Mouse (Mus musculus) brain, adult 2 months (tissue): Measurements from ENCODE around the gene Litaf.
A peak's percentile ranks its signal among the peaks of the same experiment; 100 is the strongest.
"Not testable (repeated sequence)": the region's sequence is repeated elsewhere in the genome, so short reads cannot be mapped to it uniquely, and the experiment has no call there.

Experiments
- DNase-seq: peaks from one replicate; pipeline ENCODE4 v3.0.0; 2011; ENCODE audit warnings: low read depth, low spot score

The Litaf gene

DNA sequence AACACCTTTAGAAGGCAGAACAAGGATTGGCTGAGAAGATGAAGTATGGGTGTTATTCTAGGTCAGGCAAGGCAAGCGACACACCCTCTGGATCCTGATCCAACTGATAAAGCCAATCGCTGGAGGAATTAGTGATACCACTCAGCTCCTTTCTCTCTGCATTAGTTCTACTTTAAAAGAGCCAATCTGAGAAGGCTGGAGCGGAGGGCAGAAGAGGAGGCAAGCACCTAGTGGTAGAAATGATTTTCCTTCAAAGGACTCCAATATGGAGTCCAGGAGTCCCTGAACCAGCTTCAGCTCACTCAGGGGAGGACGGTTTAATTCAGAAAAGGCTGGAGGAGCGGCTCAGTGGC is 74.2 kb downstream of the Litaf start:
- no peak for DNase-seq

DNA sequence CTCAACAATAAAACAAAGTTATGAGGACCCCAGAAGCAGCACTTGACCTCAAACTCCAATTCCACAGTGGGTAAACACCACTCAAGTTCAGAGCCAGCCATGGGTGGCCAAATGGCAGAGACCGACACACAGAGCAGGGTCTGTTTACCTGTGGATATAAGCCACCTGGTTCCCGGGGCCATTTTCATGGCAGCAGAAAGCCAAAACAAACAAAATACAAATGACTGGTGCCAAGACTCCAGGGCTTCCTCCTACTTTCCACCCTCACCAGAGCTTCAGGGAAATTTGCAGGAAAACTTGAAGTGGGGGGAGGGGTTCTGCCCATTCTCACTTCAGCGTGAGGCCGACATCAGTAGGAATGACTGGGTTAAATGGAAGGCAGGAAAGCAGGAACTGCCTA is 75.2 kb downstream of the Litaf start:
- DNase-seq = no peak

DNA sequence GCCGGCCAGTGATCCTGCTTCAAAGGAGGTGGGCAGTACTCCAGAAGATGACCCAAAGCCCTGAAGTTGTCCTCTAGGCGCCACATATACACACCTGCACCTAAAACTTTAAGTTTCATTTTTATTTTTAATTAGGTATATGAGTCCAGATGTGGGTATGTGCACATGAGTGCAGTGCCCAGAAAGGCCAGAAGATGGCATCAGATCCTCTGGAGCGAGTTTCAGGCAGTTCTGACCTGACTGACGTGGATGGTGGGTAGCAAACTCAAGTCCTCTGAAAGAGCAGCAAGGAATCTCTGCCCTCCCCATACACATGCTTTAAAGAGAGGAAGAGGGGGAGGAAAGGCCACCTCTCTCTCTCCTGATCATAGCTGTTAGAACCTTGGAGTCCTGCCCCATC is 76.1 kb downstream of the Litaf start:
- no peak for DNase-seq

DNA sequence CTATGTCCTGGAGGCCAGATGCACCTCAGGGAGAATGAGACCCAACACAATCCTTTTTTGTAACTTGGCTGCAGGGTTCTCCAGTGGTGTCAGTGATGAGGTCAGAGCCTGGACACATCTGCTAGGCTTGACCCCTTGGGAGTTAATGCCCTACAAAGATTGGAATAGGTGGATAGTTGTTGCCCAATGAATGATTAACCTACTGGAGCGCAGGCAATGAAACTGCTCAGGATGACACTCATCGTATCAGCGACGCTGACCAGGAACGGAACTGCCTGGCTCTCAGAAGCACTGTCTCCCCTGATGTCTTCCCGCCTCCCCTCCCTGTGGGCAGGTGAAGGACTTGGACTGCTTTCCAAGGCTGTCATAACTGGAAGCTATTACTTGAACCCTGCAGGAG is 76.6 kb downstream of the Litaf start:
- DNase-seq = no peak

DNA sequence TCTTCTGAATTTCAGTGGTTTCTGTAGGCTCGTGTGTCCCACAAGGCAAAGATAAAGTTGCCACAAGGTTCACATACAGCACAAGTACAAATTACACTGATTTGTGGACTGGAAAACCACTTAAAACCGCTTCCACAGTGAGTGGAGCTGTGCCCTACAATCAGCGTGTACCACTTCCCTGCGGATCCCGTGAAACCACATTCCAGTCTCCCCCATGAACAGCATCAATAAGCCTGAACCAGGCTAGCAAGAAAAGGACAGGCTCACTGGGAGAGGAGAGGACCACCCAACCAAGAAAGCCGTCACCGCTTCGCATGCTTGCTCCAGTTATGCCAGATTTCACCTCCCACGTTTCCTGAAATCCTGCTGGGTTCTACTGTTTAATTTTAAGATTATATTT is 77.7 kb downstream of the Litaf start:
- peak; percentile 37 for DNase-seq

DNA sequence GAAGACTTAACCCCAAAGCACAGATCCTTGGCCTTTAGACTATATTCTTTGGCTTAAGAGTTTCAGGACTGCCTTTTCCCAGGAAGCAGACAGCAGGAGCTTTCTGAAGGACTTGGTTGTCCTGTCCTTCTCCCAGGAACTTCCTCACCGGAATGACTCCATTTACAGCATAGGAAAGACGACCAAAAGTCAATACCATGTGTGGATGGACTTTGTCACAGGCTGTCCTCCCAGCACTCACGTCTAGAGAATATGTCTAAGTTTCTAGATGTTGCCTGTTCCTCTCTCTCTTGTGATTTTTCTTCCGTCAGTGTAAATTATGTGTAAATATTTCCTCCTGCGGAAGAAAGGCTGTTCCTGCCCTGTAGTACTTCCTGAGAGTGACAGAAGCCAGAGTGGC is 81.4 kb downstream of the Litaf start:
- DNase-seq = no peak

DNA sequence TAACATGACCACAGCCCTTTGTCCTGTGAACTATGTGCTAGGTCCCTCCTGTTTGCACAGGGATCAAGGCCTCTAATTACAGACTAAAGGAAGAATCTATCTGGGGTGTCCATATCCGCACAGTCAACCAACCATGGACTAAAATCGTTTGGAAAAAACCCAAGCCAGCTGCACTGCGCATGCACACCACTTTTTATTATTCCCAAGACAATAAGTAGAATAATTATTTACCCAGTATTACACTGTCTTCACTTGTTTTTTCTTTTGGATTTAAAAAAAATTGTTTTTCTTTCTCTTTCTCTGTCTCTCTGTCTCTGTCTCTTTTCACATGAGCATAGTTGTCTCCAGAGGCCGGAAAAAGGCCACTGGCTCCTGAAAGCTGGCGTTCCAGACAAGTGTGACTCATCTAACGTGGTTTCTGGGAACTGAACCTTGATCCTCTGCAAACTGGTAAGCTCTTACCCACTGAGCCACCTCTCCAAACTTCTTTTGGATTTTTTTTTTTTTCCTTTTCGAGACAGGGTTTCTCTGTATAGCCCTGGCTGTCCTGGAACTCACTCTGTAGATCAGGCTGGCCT is 84.4 kb downstream of the Litaf start:
- no peak for DNase-seq

DNA sequence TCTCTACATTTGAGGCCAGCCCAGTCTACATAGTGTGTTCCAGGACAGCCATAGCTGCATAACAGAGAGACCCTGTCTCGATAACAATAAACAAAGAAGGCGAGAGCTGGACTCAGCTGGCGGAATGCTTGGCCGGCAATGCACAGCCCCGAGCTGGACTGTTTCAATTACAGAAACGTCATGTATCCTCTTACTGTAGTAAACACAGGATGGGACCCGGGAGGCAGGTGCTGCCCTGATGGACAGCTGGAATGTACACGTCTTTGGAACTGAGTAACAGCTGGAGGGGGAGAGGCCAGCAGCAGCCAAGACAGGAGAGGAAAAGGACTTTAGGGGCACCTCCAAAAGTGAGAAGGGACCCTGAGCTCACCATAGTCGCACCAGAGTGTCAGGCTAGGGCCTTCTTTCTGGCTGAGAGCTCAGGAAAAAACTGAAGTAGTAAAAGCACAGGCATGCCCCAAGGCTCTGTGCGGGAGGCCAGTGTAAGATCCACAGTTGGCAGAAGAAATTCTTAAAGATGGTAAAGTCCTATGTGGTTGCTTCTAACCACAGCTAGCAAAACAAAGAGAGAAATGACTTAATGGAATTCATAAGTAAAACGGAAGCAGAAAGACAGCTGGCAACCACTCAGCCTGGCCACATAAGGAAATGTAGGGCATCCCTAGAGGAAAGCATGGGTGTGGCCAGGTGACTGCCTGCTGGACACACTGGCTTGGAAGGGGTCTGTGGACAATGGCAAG is 86.7 kb downstream of the Litaf start:
- peak; percentile 69 for DNase-seq

DNA sequence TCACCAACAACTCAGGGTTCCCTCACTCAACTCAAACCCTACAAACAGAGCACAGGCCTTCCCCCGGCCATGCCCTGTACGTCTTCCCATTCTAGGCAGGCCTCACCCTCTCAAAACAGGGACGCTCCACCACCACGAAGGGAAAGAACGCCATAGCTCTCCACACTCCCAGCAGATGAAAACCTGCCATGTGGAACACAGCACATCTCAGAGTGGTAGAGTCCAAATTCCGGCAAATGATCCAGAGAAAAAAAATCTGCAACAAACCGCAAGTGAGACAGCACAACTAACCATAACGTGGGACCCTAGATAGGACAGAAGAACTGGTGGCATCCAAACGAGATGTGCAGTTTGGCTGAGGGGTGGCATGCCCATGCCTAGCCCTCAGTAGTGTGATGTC is 88.1 kb downstream of the Litaf start:
- DNase-seq = no peak

DNA sequence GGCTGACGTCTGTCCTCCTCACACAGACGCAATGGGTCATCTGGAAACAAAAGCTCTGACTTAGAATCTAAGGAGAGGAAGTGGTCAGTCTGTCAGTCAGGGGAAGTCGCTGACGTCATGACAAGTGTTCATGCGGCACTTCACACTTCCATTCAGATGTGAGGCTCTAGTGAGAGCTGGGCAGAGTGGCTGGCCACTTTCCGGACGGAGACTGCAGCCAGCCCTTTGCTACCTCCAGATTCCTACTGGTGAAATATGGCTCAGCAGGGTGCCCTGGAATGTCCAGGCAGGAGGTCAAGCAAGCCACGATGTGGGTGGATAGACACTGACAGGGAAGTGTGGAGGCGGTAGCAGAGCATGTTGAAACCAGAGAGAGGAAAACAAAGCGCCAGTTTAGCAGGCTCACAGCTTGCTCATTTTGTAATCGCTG is 89.7 kb downstream of the Litaf start:
- peak; percentile 63 for DNase-seq

DNA sequence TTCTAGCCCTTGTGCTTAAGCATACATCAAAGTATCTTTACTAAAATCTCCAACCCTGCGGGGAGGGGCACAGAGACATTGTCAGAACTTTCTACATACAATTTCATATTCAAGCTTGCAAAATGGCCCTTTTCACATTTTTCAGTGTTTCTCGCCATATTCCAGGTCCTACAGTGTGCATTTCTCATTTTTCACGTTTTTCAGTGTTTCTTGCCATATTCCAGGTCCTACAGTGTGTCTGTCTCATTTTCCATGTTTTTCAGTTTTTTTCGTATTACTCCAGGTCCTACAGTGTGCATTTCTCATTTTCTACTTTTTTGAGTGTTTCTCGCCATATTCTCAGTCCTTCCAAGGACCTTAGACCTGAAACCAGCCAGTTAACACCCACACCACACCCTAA is 91.0 kb downstream of the Litaf start:
- no peak for DNase-seq

DNA sequence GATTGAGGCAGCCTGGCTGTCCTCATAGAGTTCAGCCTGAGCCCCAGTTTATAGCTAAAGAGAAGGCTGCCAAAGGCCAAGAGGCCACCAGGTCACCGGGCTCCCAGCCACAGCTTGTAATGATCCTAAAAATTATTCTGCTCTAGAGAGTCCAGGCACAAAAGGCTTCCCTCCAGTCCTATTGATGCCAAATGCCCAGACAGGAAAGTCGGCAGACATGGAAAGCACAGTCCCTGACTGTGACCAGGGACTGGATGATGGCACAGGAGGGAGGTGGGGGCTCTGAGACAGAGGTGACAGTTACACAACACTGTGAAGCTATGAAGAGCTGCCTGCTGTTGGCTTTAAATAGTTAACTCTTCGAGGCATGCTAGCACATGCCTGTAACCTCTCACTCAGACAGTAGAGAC is 91.9 kb downstream of the Litaf start:
- no peak for DNase-seq

DNA sequence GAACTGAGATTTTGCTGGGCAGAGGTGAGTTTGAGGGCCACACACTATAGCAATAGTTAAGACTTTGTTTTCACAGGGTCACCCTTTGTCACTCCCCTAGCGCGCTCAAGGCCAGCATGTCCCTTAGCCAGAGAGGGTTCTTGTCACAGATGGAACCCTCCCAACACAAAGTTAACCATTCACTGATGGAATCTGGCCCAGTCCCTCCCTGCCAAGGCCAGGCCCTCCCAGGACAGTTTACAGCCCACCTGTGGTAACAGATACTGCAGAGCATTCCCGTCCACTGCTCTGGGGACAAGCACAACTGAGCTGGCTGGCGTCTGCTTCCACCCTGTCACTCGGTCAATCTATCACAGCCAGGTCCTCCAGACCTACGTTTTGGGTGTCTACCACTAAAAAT is 93.7 kb downstream of the Litaf start:
- DNase-seq = no peak

DNA sequence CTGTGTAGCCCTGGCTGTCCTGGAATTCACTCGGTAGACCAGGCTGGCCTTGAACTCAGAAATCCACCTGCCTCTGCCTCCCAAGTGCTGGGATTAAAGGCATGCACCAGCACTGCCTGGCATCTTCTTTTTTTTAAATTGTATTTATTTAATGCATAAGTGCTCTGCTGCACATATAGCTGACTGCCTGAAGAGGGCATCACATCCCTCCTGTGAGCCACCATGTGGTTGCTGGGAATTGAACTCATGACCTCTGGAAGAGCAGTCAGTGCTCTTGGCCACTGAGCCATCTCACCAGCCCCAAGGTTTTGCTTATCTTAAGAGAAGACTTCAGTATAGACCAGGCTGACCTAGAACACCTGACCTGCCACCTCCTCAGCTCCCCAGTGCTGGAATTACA is 96.0 kb downstream of the Litaf start:
- DNase-seq = not testable (repeated sequence)

DNA sequence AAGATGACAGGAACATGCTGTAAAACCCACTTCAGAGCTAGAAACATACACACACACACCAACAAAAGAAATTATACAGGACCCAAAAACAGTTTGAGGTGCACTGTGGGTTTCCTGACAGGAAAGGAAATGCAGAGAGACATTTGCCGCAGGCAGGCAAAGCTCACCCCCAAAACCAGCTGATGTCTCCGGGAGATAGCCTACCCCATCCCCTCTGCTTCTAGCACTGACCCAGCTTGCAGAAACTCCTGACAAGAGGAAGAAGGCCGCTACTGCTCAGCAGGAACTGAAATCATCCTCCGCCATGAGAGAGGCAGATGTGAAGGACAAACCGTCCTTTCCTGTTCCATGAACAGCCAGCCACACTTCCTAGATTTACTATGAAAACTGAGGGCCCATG is 96.6 kb downstream of the Litaf start:
- DNase-seq = no peak

DNA sequence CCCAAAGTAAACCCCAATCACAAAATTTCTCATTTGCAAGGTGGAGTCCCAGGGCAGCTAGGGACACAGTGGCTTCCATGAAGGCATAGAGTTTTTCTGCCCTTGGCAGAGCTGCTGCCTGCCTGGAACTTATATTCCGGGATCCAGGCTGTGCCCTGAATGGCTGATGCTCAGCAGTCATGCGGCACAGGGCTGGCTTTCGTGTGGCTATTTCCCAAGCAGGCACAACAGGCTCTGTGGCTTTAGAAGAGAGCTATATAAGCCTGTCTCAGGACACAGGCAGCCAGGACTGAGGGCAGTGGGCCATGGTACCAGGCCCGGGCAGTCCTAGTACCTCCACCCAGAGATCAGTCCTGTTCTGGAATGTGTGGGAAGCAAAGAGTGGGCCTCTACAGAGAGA is 97.7 kb downstream of the Litaf start:
- no peak for DNase-seq

DNA sequence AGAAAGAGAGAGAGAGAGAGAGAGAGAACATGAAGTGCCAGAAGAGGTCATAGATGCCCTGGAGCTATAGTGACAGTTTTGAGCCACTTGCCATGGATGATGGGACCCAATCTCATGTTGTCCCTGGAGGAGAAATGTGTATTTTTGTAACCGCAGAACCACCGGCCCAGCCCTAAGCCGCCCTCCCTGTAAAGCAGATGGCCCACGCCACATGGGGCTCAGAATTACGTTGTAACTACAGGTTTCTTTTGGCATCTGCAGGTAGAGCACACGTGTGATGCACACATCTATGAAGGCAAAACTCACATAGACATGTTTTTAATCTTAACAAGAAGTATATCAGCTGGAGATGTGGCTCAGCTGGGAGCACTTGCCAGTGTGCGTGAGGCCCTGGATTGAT is 98.2 kb downstream of the Litaf start:
- no peak for DNase-seq

DNA sequence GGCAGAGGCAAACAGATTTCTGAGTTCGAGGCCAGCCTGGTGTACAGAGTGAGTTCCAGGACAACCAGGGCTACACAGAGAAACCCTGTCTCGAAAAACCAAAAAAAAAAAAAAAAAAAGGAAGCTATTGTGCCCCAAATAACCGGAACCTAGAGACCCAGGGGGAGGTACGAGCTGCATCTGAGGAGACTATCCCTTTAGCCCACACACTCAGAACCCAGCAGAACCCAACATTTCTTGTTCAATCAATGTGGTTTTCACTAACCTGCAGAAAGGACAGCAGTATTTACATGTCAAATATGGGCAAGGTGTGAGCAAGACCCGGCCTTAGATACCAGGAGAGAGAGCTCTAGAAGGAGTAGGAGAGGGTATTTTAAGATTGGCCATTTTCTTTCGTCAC is 98.9 kb downstream of the Litaf start:
- DNase-seq = no peak

DNA sequence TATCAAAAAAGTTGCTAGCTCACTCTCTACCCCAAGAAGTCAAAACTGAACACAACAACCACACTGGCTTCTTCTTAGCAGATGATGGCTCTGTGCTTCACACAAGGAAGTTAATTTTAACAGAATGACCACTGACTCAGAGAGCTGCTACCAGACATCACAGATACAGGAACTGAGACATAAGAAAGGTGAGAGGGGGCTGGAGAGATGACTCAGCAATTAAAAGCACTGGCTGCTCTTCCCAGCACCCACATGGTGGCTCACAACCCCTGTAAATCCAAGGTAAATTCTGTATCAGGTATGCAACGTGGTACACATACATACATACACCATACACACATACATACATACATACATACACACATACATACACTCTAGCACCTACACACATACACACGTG is 100.9 kb downstream of the Litaf start:
- no peak for DNase-seq

DNA sequence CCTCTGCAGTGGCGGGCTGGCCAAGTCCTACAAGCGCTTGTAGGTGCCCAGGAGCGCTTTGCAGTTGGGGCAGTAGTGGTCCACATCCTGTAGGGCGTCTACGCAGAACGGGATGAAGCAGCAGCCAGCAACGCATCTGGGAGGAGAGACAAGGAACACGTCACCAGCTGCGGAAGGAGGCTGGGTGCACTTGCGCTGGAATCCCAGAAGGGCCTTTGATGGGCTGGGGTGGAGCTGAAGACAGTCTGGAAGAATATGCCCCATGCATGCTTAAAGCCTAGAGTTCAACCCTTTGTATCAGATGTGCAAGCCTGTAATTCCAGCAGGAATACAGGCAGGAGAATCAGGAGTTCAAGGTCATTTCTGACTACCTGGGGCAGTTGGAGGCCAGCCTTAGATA is 105.0 kb downstream of the Litaf start:
- peak; percentile 19 for DNase-seq

DNA sequence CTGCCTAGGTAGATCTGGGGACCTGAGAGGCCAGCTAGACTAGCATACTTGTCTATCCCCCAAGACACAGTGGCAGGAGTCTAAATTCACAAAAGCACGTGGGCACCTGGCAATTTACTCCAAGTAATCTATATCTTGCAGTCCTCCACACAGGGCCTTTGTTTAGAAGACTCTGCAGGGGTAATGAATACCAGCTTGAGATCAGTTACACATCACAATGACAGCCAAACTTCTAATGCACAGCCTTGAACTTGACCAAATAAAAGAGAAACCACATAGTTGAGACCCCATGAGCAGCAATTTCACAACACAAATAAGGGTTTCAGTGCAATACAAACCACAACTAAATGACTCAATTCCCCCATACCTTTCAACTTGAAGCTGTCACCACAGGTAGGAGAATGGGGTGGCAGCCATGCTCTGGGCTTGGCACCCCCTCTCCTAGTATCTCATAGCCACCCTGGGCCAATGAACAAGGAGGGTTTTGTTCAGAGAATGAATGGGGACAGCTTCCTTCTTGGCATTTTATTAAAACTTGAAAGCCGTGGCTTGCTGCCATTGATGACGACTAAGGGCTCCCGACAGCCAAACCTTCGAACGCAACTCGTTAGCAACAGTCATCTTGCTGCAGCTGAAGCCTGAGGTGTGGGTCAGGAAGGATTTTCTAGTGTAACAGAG is 107.1 kb downstream of the Litaf start:
- DNase-seq = peak; percentile 43

DNA sequence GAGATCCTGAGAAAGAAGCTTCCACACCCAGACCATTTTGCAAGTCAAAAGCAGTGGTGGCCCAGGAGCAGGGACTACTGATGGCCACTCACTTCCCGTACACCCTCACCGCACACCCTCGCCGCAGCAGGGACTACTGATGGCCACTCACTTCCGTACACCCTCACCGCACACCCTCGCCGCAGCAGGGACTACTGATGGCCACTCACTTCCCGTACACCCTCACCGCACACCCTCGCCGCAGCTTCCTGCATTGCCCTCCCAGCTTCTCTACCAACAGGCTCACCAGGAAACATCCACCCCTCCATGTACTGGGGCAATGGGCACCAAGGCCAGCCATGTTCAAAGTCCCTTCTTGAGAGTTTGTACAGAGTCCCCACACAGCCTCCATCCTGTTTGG is 107.7 kb downstream of the Litaf start:
- DNase-seq = not testable (repeated sequence)

DNA sequence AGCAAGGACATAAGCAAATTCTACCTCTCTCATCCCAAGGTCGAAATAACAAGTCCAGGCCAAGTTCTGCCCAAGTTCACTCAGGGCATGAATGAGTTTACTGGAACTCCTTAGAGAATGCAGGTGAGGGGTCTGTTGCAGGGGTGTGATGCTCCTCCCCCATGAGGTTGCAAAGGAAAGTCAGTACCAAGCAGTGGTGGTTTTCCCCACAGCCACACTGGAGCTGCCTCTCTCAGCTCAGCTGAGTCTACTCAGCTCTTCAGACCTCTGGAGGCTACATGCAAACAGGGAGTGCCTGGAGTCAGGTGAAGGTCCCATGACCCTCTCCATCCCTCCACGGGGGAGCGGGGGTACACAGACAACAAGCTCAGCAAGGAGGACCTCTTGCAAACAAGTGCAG is 108.2 kb downstream of the Litaf start:
- DNase-seq = no peak
